Mouse (Mus musculus): ENCODE results near the gene Nup155. TPM values are rescaled to one million over a fixed set of nuclear protein-coding genes. Genes with fewer than 3 reads are reported as not detected.

The Nup155 gene
- polyA plus RNA-seq (2015; fragmentation: Nextera tagmentation; extraction: Ambion mirVana): 4.7 and 5.4 TPM in 2 replicates

DNA sequence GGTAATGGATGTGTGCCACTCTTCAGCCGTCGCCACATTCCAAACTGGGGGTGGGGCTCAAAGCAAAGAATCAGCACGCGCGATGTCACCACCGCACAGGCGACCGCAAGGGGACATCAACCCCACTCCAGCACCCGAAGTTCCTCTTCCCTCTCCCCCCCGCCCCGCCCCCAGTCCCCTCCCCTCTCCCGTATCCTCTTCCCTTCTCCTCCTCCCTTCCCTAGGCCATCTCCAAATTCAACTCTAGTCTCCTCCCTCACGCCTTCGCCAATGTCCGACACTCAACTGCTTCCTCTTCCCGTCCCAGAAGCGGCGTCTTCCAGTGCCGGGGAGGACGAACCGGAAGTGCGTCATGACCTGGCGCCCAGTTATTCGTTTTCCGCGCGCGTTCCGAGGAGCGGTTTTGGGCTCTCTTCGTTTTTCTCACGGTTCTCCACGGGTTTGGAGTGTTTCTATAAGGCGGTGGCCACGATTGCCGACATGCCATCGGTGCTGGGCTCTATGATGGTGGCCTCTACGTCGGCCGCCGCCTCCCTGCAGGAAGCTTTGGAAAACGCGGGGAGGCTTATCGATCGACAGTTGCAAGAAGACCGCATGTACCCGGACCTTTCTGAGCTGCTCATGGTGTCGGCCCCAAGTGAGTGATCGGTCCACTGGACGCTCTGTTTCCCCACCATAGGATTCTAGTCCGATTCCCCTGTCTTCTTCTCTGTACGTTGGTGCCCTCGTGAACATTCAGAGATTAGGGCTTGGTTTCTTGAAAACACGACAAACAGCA is at the start of gene Nup155:
TSS of gene Nup155 (plus strand) at position 308 of the 778 bp plus-strand sequence.

DNA sequence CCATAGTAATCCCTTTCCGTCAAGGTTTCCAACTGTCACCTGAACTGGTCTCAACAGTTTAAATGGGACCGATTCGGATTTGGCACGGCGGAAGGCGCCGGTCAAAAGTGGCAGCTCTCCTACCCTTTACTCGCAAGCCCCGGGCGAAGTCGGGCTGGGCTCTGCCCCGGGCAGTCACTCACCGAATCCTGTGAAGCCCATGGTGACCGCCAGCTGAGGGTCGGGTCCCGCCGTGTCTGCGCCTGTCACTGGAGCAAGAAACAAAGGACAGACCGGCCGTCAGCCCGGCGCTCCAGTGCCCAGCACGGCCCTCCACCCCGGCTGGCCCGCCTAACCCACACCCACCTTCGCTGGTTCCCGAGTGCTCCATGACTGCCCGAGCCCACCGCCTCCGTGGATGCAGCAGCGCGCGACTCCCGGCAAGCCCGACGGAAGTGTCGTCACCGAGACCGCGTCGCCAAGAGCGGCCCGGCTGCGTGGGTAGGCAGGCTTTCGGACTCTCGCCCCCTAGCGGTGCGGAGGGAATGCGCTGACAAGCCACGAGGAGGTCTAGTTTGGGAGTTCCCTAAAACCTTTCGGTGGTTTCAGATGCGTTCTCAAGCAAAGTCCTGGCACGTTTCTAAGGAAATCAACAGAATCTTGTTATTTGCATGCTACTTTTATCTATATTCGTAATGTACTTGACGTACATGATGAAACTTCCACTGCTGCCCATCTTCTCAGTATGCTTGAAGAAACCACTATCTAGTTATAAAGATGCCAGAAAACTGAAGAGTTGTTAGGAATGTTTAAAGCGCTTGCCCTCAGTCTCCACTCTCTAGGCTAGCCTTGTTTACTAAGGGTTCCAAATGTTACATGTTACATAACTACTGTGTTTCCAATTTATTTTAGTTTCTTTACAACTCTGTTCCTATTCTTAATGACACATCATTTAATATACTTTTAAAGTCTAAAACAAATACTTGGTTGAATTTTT is 10.0 kb upstream of the Nup155 start, which contains the start of gene Wdr70:
TSS of gene Wdr70 (minus strand) at position 436 of the 976 bp plus-strand sequence.

DNA sequence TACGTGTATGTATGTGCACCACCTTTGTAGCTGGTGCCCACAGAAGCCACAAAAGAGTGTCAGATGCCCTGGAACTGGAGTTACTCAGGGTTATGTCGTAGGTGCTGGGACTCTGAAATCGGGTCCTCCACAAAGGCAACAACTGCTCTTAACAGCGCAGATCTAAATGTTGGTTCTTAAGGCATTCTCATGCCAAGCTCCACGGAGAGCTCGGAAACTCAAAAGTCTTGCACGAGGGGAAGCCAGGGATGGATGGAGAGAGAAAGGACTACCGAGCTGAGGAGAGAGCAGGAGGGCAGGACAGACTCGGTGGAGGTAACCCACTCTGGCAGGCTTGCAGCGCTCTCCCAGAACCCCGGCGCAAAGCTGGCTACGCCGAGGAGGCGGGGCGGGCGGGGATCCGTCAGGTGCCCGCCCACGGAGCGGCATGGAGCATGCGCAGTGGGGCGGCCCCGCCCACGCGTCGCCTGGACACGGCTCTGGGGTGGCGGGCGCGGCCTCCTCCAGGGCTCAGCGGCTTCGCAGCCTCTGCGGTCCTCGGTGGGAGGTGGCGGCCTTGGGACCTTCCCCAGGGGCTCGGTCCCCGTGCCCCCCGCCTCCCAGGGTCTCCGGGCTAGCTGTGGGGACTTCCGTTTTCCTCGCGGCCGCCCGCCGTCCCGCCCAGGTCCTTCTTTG is 59.7 kb downstream of the Nup155 start, which contains the start of gene Cplane1:
TSS of gene Cplane1 (plus strand) at position 516 of the 675 bp plus-strand sequence.

Other genes starting within 250 kb of the Nup155 start
- 25.5 and 27.5 TPM in 2 replicates for gene Wdr70, start 10.1 kb upstream of the Nup155 start, polyA plus RNA-seq (2015; fragmentation: Nextera tagmentation; extraction: Ambion mirVana)
- 2.9 TPM in 2 replicates for gene Cplane1, start 59.8 kb downstream of the Nup155 start, polyA plus RNA-seq (2015; fragmentation: Nextera tagmentation; extraction: Ambion mirVana)